Mouse (Mus musculus) adrenal gland, adult 18-20 months (tissue): ENCODE data around the gene Vav3. TPM values are rescaled to one million over a fixed set of nuclear protein-coding genes. Genes with fewer than 3 reads are reported as not detected.

ENCODE experiments used
- DNase-seq, 2 experiments: peaks; one replicate each; pipeline ENCODE4 v3.0.0; 2021 to 2022; ENCODE audit warnings: low spot score in 2 of 2
- total RNA-seq, 2 experiments: library from RNA; stranded (reverse); gene quantifications; 1 replicate in 1 of 2; 2 replicates in 1 of 2; pipeline ENCODE4 v1.2.3; 2021

Vav3 gene
- total RNA-seq, 2 experiments from 2014 or later = 4.0 to 6.1 TPM

DNA sequence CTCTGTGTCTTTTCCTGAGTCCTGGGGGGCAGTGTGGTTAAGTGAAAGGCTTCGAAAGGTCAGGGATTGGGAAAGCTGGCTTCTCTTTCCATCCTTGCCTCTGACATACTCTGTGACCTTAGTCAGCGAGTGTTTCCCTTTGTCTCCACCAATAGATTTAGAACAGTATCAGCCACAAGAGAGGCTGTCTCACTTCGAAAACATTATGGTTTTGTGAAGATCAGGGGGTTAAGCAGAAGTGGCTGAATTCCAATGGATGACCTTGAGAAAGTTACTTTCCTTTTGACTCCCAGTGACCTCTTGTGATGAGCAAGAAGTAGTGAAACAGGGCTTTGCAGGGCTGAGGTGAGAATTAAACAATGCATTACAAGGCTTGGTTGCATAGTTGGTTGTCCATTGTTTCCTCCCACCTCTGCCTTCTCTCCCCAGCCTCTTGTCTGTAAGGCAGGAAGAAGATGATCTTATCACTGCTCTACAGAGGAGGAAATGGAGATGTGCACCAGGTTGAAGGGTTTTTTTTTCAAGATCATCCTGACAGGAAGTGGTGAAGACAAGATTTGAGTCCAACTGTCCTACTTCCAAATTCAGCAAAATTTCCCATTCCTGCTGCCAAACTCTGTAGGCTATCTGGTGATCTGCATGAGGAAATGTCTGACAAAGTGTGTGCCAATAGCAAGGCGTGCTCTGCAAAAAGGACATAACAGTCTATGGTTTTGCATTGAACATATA, 11.7 kb downstream of the Vav3 start:
- no peak for DNase-seq

DNA sequence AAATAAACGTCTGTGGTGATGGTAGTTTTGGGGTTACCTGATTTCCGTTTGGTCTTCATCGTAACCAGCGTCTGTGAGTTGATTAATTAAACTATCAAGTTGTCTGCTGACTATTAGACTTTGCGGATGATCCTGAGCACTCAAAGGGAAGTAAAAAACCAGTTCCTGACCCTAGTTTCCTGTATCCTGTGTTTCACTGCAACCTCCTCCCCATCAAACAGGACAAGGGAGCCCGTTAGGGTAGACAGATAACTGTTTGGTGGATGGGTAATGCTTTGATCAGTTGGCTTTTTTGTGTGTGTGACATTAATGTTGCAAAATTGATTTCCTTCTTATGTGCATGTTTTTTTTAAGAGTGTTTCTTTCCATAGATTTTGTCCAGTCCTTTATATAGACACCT, 12.2 kb downstream of the Vav3 start:
- no peak for DNase-seq

DNA sequence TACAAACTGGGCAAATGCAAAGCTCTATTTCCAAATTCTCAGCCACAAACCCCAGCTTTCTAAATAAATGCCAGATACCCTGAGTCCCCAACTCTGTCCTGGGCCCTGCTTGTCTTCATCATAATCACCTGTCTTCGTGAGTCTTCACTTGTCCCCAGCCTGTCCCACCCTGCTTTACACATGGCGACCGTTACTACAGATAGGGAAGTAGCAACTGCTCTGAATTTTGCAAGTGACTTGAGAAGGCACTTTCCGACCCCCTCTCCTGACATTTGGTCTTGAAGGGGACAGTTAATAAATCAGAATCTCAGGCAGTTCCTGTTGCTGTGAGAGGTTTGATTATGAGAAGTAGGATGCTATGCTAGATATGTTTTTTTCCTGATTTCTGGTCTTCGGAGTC, 13.4 kb downstream of the Vav3 start:
- DNase-seq = no peak

DNA sequence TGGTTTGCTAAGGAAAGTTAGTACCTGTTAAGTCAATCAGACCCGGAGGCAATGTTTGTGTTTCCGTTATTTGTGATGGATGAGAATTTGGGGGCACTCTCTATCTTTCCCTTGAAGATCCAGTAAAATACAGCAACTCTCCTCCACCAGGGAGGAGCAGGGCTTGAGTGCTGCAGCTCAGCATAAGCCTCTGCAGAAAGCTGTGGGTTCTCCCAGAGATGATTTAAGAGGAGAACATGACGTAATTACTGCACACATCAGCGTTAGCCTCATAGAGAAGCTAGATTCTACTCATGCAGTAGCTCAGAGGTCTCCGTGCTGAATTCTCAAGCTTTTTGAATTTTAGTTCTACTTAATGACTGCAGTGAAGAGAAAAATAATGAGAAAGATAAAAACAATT, 14.7 kb downstream of the Vav3 start:
- no peak for DNase-seq

DNA sequence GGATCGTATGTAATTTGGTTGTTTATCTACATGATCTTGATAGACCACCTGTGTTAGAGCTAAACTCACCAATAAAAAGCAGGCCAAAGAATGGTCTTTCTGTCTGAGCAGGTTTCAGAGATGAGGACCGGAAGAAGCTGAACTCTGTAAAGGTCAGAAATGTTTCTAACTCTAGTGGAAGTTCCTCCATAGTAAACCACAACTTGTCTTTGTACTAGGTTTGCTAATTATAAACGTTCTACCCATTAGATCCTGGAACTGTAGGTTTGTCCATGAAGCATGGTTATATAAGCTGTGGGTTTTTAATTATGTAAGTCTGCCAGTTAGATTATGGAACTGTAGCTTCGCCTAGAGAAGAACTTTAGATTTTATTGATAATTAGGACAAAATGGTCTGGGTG, 20.3 kb downstream of the Vav3 start:
- DNase-seq = no peak

DNA sequence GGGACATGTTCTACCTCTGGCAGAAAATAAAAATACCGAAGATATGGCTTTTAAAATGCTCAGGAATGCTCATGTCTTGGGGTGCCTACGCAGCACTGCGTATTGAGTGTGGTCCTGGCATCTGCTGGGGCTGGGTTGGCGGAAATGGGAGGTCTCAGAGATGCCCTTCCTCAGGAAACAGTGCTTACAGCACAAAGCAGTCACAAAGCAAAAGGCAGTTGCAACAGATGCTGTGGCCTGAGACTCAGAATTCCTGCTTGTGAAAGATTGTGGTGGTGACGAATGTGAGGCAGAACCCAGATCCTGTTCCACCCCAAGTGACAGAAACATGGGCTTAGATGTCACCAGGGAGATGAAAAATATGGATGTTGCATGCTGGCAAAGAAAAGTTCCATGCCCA, 21.4 kb downstream of the Vav3 start:
- no peak for DNase-seq

DNA sequence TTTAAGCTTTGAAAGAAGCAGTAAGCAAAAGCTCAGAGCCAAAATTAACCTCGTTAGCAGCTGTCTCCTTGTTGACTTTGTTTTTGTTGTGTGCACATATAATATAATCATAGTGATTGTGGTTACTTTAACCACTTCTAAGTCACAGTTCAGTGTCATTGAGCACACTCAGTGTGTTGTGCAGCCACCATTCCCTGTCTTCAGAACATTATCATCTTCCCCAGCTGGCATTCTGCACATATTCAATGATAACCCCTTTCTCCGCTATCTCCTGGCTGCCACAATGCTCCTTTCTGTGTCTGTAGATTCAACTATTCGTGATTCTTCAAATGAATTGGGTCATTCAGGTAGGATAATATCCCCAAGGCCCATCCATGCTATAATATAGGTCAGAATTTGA, 21.9 kb downstream of the Vav3 start:
- no peak for DNase-seq

DNA sequence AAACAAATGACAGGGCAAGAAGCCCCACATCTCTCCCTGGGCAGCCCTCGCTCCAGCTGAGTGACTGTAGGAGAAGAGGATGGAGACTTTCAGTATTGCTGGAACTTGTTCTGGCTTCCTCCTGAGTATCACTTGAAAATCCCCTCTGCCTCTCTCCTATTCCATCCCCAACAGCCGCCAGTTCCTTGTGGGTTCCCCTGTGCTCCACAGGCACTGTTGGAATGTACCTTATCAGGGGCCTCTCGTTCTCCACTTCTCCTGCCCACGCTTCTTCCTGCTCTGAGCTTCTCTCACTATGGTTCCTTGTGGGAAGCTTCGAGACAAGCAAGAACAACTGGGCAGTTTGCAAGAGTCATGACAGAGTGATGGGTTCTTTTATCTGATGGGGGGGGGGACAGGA, 23.1 kb downstream of the Vav3 start:
- DNase-seq = no peak

DNA sequence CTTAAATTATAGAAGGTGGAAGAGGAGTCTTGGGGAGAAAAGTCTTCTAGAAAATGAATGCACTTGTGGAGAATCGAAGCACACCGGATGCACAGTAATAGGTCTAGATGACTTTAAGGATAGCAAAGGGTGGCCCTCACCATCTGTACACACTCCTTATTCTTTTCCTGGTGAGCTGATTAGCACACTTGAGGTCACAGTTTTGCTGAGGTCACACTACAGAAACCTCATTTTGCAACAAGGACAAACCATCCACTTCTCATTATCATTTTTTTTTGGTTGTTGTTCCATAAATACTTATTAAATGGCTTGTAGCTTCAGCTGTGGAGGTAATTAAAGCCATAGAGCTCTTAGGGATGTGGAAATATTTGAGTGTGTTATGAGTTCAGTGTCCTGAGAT, 25.4 kb downstream of the Vav3 start:
- no peak for DNase-seq

DNA sequence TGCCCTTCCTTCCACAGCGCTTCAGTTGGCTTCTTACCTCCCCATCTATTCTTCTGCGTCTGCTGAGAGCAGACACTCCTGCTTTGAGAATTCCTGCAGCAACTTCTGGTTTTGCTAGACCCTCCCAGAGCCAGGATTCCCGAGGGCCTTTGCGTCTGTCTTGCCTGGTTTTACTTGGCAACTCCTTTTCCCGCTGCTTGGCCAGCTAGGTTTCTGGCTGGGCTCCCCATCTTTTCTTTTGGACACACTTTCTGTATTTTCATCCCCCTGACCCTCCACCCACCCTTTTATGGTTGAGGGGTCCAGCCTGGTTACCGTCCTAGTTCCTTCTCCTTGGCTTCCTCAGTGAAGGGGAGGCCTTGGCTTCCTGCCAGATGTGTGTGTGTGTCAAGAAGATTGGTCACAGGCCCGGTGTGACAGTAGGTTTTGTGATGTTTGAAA, 26.0 kb downstream of the Vav3 start:
- DNase-seq = no peak

DNA sequence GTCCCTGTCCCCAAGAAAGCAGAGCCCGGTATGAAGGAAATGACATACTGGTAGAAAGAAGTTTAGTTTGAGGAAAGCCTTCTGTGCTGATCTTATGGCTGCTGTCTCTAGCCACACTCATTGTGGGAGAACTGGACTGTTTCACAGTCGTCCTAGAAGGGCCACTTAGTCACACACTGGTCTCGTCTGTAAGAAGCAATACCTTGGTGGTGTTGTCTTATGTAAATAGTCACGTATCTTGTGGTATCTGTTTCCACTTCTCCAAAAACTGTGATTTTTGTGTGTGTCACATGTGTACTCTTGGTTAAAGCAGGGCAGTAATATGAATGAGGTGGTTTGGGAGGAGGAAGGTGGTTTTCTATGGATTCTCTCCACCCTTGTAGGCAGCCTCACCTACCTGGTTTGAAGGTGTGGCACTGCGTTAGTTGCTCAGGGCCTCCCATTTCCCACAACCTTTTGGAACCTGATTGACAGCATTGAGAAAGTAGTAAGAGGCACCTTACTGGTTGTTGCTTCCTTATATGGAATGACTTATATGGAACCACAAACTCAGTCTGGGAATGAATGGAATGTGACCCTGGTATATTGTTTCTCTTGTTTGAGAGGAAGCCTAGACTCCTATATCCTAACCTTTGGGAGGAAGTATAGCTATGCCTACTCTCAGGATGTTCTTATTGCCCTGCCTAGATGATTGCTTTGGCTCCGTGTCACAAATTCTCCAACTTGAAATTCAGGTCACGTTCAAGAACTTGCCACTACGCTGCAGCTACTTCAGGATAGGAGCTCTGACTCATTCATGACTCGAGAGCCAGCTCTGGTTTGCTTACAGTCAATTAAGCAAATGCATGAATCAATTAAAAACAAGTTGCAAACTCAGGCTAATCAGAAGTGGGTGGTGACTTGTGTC, 28.2 kb downstream of the Vav3 start:
- no peak for DNase-seq

DNA sequence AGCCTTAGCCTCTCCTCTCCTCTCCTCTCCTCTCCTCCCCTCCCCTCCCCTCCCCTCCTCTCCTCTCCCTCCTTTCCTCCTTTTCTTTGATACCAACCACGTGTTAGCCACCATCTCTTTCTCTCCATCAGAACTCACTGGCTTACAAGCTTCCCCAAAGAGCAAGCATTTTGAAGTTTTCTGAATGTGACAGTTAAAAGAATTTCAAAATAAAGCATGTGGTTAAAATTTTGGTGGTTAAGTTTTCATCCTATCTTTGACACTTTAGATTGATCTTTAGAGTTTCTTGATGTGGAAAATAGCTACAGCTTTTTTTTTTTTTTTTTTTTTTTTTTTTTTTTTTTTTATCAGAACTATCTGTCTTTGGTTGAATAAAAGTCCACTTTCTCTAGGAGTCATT, 31.1 kb downstream of the Vav3 start:
- DNase-seq = no peak

DNA sequence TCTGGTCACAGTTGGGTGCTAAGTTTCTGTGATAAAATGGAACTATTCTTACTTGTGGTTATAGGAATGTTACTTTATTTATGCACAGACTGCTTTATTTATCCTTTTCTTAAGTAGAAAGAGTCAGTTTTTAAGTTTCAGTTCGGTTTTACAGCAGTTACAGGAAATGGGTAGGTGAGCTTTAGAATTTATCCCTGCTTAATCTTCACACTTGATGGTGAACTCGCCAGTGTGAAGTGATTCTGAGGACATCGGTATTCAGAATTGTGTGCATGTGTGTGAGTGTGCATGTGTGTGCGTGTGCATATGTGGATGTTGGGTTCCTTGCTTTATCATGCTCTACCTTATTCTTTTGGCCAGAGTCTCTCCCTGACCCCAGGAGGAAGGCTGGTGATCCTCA, 32.2 kb downstream of the Vav3 start:
- no peak for DNase-seq

DNA sequence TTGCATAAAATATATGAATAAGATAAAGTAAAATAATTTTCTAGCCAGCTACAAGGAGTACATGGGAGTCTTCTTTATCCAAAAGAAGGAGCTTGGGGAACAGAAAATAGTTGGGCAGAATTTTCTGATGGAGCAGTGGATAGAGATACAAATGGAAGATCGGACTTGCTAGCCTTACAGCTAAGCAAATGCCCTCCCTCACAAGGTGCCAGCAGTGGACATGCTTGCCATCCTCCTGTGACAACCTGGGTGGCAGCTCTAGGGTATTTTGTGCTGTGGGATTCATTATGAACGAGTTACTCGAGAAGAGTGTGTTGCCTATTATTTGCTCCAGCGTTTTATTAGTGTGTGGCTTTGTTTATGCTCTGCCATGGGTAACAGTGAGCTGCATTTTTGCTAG, 37.8 kb downstream of the Vav3 start:
- DNase-seq = no peak

DNA sequence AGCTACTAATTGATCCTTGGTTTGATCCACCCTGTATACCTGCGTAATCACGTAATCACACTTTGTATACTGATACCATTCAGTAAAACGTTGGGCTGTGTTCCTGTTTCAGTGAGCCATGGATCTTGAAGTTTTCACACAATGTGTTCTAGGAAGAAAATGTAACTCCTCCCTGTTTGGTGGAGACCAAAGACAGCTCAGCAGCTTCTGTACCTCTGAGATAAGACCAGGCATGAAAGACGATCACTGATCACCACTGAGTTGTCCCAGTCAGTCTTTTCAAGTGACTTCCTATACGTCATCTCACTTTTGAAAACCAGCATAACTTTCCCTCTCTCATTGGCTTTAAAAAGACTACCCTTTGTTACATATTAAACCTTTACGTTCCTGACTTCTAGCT, 38.2 kb downstream of the Vav3 start:
- no peak for DNase-seq

DNA sequence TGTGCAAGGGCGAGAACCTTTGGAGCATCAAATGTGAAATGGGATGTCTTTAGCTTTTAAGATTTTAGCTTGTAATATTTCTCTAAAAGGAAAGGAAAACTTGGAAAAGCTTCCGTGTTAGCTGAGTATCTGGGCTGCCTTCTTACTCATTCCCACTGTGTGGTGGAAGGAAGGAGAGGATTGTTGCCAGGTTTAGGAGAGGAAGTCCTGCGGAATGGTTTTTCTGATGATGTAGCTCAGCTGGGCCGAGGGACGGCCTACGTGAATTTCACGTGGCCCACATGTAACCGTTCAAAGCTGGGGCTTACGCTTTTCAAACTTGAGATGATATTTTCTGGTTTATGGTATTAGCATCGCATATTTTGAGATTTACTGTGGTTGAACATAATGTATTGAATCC, 48.3 kb downstream of the Vav3 start:
- DNase-seq = no peak

DNA sequence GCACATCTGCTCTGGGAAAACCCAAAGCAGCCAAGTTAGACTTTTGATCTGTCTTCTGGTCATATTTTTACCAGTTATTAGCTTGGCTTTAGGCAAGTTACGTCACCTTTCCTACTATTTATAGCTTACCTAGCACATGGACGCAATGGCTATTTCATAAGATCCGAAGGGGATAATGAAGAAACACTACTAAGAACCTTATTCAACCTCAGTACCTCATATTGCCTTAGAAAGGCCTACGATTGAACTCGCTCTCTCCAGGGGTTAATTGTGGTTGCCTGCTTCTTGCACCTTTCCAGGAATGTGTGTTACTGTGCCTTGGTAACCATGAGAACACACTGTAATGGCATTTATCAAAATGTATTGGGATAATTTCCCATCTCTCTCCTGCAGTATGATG, 61.1 kb downstream of the Vav3 start:
- DNase-seq = no peak

DNA sequence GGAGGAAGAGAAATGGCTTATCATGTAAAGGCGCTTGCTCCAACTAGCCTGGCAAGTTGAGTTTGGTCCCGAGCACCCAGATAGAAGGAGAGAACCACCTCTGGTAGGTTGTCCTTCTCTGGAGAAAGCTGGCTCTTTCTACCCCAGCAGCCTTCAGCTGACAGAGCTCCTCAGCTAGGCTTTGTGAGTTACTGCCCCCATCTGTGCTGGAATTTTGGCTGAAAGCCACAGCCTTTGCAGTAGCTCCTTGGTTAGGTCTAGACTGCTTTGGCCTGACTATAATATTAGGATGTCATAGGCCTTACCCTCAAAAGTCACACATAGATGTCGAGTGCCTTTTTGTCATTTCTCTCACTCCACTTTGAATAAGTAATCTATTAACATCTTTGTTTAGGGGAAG, 70.8 kb downstream of the Vav3 start:
- DNase-seq = no peak

DNA sequence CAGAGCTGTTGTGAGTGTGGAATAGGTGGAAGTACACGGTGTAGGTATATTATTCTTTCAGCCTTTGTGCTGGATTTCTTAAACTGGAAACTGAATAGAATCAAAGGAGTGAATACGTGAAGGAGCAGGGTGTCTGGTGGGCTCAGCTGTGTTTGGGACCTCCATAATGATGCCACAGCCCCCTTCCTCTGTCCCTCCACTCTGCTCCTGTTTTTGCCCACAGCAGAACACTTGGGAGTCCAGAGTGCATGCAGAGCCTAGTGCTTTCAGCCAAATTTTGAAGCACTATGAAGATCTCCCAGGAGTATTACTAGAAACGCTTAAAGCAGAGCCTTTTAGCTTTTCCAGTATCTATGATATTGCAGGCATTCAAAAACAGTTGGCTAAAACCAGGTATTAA, 80.0 kb downstream of the Vav3 start:
- DNase-seq = no peak

DNA sequence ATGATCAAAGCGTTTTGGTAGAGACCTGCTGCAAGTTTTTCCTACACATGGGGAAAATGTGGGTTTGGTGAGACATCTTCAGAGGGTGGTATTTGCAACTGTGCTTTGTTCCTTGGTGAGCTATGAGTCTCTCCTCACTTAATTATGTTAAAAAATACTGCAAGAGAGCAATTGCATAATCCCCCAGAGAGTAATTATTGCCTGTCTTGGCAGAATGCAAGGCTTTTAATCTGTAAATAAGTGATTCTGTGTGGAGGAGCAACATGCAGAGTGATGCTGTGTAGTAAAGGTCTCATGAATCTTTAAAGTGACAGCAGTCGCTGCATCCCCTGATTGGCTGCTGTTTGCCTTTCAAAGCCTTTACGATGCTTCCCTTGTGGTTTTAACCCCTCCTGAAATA, 80.6 kb downstream of the Vav3 start:
- DNase-seq = no peak

DNA sequence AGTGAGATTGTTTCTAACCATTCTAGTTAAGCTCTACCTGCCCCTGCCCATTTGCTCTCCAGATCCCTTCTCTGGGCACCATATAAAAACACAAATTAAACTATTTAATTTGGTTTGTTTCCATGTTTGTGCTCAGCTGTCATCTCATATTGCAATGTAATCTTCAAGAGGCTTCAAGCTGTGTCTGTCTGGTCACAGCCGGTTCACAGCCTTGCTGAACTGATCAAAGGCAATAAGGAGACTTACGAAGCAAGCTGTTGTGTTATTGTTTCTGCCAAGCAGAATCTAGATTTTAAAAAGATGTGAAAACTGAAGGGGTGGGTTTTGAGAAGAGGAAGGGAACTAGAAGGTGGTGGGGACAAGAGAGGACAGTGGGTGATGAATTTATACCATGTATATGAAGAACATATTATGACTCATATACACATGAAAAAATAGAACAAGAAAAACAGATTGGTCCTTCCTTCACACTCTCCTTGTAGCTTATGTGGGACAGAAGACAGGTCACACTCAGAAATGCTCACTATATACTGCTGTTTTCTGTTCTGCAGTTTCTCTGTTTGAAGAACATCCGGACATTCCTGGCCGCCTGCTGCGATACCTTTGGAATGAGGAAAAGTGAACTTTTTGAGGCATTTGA, 83.1 kb downstream of the Vav3 start:
- DNase-seq = no peak

DNA sequence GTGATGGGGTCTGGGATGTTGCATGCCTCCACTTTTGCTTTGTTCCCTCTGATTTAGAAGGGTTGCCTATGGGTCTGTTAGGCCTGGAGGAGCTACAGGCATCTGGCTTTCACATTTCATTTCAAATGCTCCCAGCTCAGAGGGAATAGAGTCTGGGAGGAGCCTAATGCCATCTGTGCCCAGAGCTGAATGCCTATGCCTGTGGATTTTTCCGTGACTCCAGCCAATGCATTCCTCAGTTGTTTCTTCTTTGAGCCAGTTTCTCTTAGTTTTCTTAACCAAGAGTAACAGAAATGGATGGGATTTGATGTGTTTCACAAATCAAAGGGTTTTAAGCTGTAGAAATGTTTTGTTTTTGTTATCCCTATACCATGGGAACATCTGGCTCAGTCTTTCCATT, 90.8 kb downstream of the Vav3 start:
- DNase-seq = no peak
